Mouse (Mus musculus) spleen, postnatal 36 days (tissue): ENCODE results near the gene Gprin3.

Experiments
- DNase-seq, 2 experiments: peaks; one replicate each; pipeline ENCODE4 v3.0.0; 2022; ENCODE audit warnings: low spot score in 2 of 2, mixed read lengths in 1 of 2

Gprin3 gene

DNA sequence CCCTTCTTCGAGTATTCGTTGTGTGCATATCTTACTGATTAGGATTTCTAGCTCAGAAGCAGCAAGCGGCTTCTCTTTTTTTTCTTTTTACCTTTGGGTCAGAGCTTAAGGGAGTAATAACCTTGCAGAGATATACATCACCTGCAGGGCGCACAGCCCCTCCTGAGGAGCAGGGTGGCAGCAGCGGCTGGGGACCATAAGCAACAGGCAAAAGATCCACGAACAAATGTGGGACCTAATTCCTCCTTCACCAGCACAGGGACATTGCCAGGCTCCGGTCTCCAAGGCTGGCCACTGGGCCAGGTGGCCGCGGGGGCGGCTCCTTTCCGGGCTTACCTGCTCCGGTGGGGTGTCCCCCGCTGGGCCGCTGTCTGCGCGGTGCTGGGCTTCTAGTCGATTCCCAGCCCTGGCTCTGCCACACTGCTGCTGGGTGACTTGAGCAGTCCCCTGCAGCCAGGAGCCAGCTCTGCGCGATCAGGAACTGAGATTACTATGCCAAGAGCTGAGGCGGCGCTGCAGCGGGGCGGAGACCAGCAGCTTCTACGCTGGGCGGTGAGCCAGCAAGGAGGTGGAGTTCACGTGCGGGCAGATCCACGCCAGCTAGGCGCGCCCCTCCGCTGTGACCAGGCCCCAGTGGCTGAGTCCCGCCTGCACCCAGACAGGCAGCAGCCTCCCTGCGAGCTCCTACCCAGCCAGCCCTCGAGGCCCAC, at the start of gene Gprin3:
Gprin3 (minus strand) TSS at position 471 of the 710 bp plus-strand sequence.
- peak; percentile 62 to 63 for DNase-seq

- no peak for DNase-seq
Measured at GRCm38 (mm10) chr6:59458861-59459260, 32.8 kb upstream of the Gprin3 start.

DNA sequence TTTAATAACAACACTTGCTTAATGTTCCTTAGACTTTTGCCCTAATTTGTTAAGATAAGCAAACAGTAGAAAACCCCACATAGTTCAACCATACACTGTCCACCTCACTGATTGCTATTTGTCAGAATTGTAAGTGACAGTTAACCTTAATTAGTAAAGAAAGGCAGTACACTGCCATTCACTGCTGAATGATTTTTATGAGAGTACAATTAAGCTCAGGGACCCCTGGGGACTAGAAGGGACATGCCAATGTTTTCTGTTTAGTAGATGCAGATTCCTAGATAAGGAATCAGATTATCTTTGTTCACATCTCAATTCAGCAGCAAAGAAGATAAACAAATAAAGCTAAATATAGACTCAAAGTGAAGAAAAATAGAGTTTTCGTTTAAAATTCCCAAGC, 30.0 kb upstream of the Gprin3 start:
- no peak for DNase-seq

- DNase-seq: no peak
Measured at GRCm38 (mm10) chr6:59451348-59451747, 25.3 kb upstream of the Gprin3 start.

DNA sequence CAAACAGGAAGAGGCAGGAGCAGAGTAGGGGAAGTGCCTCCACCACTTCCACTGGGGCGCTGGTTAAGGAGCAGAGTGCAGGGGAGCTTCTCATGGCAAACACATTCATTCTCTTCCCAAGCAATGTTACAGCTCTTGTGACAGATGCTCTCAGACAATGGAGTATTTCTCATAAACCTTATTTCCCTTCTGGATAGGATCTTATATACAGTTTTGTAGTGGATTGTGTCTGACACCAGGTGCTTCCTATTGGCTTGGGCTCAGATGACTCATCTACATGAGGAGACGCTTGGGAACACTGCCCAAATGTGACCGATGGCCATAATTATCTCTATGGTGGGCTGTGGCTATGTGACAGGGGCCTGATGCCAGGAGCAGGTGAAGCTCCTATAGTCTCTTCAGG, 19.0 kb upstream of the Gprin3 start:
- no peak for DNase-seq

GRCm38 (mm10) chr6:59435906-59436305, 9.8 kb upstream of the Gprin3 start:
- DNase-seq: no peak

DNA sequence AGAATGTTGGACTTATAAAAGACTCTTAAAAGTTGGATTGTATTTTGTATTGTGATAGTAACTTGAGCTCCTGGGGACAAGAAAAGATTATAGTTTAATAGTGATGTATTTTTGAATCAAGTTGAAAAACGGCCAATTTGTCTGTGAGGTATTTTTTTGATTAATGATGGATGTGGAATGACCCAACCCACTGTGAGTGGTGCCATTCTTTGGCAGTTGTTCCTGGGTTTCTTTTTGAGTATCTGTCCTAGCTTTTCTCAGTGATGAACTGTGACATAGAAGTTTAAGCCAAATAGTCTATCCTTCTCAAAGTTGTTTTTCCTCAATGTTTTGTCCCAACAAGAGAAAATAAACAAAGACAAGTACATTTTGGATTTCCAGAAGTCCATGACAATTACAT, 7.0 kb upstream of the Gprin3 start:
- DNase-seq: no peak

GRCm38 (mm10) chr6:59426534-59426885, 416 bp upstream of the Gprin3 start:
- DNase-seq: no peak

DNA sequence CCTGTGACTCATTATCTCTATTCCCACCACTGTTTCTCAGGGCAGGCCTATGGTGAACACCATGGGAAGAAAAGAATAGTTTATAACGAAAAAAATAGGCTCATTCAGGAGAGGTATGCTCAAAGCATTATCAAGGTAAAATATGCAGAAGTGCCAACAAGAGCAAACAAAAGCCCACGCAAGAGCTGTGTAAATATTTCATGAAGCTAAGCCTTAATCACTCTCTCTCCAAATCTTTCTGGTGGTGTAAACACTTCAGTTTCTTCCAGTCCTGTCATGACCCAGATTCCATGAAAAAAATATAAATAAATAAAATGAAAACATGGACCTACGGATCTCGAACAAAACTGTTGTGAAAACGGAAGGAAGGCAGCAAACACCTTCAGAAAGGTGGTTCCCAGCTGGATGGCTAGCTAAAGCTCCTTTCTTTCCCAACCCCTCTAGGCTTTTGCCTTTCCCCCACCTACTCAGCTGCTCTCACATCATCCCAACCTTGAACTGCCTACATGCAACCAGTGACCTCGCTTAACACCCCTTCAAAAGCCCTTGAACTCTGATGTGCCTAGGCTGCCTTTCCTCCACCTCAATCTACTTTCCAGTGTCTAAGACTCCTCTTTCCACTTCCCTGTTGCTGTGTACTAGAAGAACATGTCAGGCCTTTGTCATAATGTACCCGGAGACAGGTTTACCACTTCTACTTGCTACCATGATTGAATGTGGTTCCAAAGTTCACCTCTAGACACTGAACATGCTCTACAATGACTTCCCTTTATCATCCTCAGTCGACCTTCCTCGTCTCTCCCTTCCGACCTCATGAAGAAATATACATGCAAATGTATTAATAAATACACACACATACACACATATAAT, 988 bp downstream of the Gprin3 start:
- no peak for DNase-seq

DNA sequence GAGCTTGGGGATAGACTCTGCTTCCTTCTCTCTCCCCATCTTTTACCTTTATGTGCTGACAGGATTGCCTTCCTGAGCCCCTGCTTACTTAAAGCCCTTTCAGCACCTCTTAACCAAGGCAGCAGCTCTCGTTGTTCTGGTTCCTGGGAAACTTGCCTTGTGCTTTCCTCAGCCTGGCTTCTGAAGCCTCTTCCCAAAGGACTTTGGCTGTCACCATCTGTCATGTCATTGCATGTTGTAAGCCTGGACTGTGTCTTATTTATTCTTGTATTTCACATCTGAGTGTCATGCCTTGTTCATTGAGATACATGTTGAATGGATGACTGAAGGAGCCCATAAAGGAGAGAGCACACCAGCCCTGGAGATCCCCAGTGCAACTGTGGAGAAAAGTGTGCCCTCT, 2.3 kb downstream of the Gprin3 start:
- no peak for DNase-seq

DNA sequence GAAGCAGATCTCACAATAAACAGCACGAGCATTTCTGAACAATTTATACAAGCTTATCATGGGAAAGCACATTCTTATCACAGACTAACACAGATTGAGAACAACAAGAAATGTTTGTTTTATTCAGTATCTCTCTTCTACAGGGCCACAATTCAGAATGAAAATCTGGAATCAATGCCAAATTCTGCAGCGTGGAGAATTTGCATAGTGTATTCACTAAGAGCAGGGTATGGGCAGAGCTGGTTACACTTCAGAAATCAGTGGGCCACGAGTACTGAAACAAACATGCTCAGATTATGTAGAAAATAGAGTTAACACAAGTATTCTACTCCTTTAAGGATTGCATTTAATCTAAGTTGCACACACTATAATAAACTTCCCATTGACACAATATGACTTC, 6.8 kb downstream of the Gprin3 start:
- no peak for DNase-seq

DNA sequence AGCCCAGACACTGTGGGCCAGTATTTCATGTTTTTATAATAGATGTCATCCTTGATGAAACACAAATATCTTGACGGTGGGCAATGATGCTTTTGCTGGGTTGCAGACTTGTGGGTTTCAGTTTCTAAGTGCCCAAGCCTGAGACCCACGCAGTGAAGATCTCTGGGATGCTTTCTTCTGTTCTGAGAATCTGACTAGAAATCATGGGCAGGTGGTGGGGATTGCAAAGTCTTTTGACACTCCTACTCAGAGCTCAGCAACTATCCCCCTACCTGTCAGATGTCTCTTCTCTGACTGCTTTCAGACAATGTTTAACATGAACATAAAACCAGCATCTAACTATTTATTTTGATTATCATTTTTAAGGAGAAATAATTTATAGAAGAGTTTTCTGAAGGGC, 7.4 kb downstream of the Gprin3 start:
- DNase-seq: no peak

GRCm38 (mm10) chr6:59414816-59415215, 11.3 kb downstream of the Gprin3 start:
- DNase-seq: no peak

DNA sequence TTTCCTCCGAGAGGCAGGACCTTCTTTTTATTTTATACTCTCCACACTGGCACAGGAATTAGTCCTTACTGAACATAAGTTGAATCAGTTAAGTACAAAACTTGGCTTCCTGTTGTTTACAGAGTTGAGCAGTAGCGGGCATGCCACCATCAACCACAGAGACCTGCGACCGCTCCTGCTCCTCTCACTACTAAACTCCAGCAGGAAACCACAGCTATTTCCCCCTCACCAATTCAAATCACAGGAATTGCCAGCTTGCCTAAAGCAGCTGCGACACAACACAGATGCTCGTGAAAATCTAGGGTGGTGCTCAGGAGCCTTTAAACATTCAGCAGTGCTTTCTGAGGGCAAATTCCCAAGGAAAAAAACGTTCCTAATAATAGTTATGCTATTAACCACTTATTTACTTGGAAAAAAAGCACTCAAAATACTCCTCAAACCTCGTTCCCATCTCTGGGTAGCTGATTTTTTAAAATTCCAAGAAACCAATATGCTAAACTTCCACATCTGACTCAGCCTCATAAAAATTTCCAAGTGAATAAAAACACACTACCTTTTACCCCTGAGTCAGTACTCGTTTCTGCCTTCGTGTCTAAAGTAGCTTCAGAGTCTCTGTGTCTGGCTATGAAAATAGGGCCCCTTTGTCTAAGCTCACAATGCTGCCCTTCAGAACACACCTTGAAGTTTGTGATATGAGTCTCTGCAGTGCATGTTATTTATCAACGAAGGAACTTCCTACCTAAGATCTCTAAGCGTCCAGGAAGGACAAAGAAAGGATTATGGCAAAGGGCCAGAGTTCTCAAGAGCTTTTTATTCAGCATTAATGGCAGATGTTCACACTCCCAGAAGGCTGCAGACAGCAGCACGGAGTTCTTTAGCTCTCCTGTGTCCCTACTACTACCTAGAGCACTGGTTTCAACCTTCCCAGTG, 13.4 kb downstream of the Gprin3 start:
- peak; percentile 13 to 14 for DNase-seq

DNA sequence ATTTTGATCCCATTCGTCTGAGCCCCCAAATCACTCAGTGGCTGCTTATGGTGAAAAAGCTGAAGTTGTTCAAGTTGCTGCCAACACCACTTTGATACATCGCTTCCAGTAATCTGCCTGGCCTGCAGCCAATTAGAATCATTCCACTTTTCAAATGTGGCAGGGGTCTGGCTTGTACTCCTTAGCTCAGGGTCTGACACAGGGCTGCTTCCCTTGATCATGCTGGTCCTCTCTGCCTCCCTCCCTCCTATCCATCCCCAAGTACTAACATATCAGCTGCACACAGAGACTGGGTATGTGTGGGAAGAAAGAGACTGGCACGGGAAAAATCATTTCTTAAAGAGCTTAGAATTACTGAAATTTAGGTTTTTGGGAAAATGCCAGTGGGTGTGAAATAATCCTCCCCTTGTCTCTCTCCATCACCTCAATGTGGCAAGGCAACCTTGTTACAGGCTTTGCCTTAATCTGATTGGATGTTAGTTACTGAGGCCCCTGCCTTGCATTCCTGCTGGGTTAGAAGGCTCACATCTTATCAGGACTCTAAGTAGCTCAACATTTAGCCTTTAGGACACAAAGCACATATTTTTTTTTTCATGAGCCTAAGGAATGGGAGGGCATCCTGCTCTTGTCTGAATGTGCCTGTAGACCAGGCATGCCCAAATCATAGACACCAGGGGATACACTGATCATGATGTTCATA, 16.9 kb downstream of the Gprin3 start:
- DNase-seq: no peak

- no peak for DNase-seq
Measured at GRCm38 (mm10) chr6:59407482-59407997, 18.6 kb downstream of the Gprin3 start.

- no peak for DNase-seq
Measured at GRCm38 (mm10) chr6:59390208-59390607, 35.9 kb downstream of the Gprin3 start.

- no peak for DNase-seq
Measured at GRCm38 (mm10) chr6:59365300-59365699, 60.8 kb downstream of the Gprin3 start.

- DNase-seq: no peak
Measured at GRCm38 (mm10) chr6:59363282-59363681, 62.8 kb downstream of the Gprin3 start.

- no peak for DNase-seq
Measured at GRCm38 (mm10) chr6:59354943-59355342, 71.2 kb downstream of the Gprin3 start.

DNA sequence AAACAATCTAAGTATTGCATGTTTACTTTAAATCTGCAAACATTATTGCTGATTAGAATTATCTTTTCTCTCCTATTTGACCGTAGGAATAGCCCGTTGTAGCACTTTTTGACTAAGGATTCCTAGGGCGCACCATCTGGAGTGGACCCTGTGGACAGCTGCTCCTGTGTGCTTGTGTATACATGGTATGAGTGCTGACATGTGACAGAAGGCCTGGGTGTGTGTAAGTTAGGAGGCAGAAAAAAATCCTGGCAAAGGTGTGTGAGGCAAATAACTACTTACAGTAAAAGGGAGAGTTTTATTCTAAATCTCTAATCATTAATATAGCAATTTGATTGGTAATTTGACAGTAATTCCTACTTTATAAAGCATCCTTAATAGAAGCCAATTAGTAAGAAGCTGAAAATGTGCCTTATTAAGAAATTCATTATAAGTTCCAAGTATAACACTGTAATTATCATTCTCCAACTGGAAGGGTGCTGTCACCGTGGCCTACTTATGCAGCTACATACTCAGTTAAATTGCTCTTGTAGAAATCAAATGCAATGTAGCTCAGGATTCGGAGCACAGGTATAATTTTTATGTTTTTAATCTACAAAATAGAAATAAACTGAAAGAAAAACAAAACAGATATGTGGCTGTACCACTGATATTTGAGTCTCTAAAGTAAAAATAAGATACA, 74.8 kb downstream of the Gprin3 start:
- no peak for DNase-seq
